Mouse (Mus musculus): ENCODE results near the gene Mybpc3.

- TF ChIP-seq CTCF (IDR thresholded peaks at IDR 0.05; ENCODE audit: insufficient read depth, low read length) (no peak), POLR2A (IDR thresholded peaks at IDR 0.05; ENCODE audit: borderline replicate concordance, extremely low read depth, low read depth, low read length) (no peak)
These were observed 20.9 kb upstream of the Mybpc3 start for GRCm38 (mm10) chr2:91097015-91097414.

Measured in lung, adult 2 months (tissue).